Mouse (Mus musculus): Measurements from ENCODE around the gene Nob1. TPM values are rescaled to one million over a fixed set of nuclear protein-coding genes. Genes with fewer than 3 reads are reported as not detected.

Nob1 gene
- total RNA-seq, 2 experiments from 2014 or later = 39.4 to 40.6 TPM

- TF ChIP-seq CTCF (IDR thresholded peaks at IDR 0.05) = no peak
- intact Hi-C loops (cut with DNase I) = no loop called here
- H3K27ac ChIP-seq = no peak overlapping the region
- no peak for DNase-seq (ENCODE audit: extremely low spot score in 1 of 2, low spot score in 2 of 2)
- H3K4me3 ChIP-seq = no peak overlapping the region
Observed at GRCm38 (mm10) chr8:107399495-107399894, 25.4 kb downstream of the Nob1 start.

- intact Hi-C loops (cut with DNase I) = no loop called here
- no peak for TF ChIP-seq CTCF (IDR thresholded peaks at IDR 0.05)
- no peak overlapping the region for H3K27ac ChIP-seq
- no peak for DNase-seq (ENCODE audit: extremely low spot score in 1 of 2, low spot score in 2 of 2)
- H3K4me3 ChIP-seq = no peak overlapping the region
Observed at GRCm38 (mm10) chr8:107397665-107398064, 27.2 kb downstream of the Nob1 start.

GRCm38 (mm10) chr8:107396106-107396670 is 28.7 kb downstream of the Nob1 start:
- intact Hi-C loops (cut with DNase I) = no loop called here
- no peak for TF ChIP-seq CTCF (IDR thresholded peaks at IDR 0.05)
- H3K4me3 ChIP-seq = no peak overlapping the region
- H3K27ac ChIP-seq = no peak overlapping the region
- no peak for DNase-seq (ENCODE audit: extremely low spot score in 1 of 2, low spot score in 2 of 2)

GRCm38 (mm10) chr8:107395397-107395796 is 29.5 kb downstream of the Nob1 start:
- H3K4me3 ChIP-seq = no peak overlapping the region
- intact Hi-C loops (cut with DNase I) = no loop called here
- no peak for TF ChIP-seq CTCF (IDR thresholded peaks at IDR 0.05)
- DNase-seq (ENCODE audit: extremely low spot score in 1 of 2, low spot score in 2 of 2) = no peak
- H3K27ac ChIP-seq = no peak overlapping the region

GRCm38 (mm10) chr8:107391136-107391516 is 33.7 kb downstream of the Nob1 start:
- DNase-seq (ENCODE audit: extremely low spot score in 1 of 2, low spot score in 2 of 2) = no peak
- Histone ChIP-seq H3K27ac (no peak overlapping the region), H3K4me3 (no peak overlapping the region)
- TF ChIP-seq CTCF (IDR thresholded peaks at IDR 0.05) = no peak
- intact Hi-C loops (cut with DNase I) = no loop called here

- no peak for TF ChIP-seq CTCF (IDR thresholded peaks at IDR 0.05)
- intact Hi-C loops (cut with DNase I) = no loop called here
- no peak overlapping the region for H3K4me3 ChIP-seq
- no peak for DNase-seq (ENCODE audit: extremely low spot score in 1 of 2, low spot score in 2 of 2)
- no peak overlapping the region for H3K27ac ChIP-seq
Observed at GRCm38 (mm10) chr8:107390476-107391135, 34.2 kb downstream of the Nob1 start.

- Histone ChIP-seq H3K27ac (no peak overlapping the region), H3K4me3 (no peak overlapping the region)
- no peak for TF ChIP-seq CTCF (IDR thresholded peaks at IDR 0.05)
- no peak for DNase-seq (ENCODE audit: extremely low spot score in 1 of 2, low spot score in 2 of 2)
- intact Hi-C loops (cut with DNase I) = no loop called here
Observed at GRCm38 (mm10) chr8:107389557-107389956, 35.3 kb downstream of the Nob1 start.

- TF ChIP-seq CTCF (IDR thresholded peaks at IDR 0.05) = peak; percentile 50
- no peak for DNase-seq (ENCODE audit: extremely low spot score in 1 of 2, low spot score in 2 of 2)
- intact Hi-C loops (cut with DNase I) = loop anchor here (2.0 kb wide), 1 partner anchor 37 kb away; the partner anchor contains the start of gene Nob1
- Histone ChIP-seq H3K27ac (no peak overlapping the region), H3K4me3 (no peak overlapping the region)
Observed at GRCm38 (mm10) chr8:107387861-107388260, 37.0 kb downstream of the Nob1 start.

GRCm38 (mm10) chr8:107386642-107387041 is 38.2 kb downstream of the Nob1 start:
- intact Hi-C loops (cut with DNase I) = loop anchor here (1.0 to 2.0 kb wide), 2 partner anchors 38 to 189 kb away; partner anchors contain the start of gene Nob1
- TF ChIP-seq CTCF (IDR thresholded peaks at IDR 0.05) = peak; percentile 62
- Histone ChIP-seq H3K27ac (no peak overlapping the region), H3K4me3 (no peak overlapping the region)
- DNase-seq (ENCODE audit: extremely low spot score in 1 of 2, low spot score in 2 of 2) = no peak

- Histone ChIP-seq H3K4me3 (no peak overlapping the region), H3K27ac (no peak overlapping the region)
- intact Hi-C loops (cut with DNase I) = loop anchor here (1.0 to 2.0 kb wide), 2 partner anchors 39 to 189 kb away; partner anchors contain the start of gene Nob1
Observed at GRCm38 (mm10) chr8:107386171-107386570, 38.7 kb downstream of the Nob1 start.

GRCm38 (mm10) chr8:107385063-107385462 is 39.8 kb downstream of the Nob1 start:
- Histone ChIP-seq H3K4me3 (no peak overlapping the region), H3K27ac (no peak overlapping the region)
- DNase-seq (ENCODE audit: extremely low spot score in 1 of 2, low spot score in 2 of 2) = no peak
- intact Hi-C loops (cut with DNase I) = no loop called here
- no peak for TF ChIP-seq CTCF (IDR thresholded peaks at IDR 0.05)

More at GRCm38 (mm10) chr8:107386171-107386570, 38.7 kb downstream of the Nob1 start:
- no peak for DNase-seq (ENCODE audit: extremely low spot score in 1 of 2, low spot score in 2 of 2)
- TF ChIP-seq CTCF (IDR thresholded peaks at IDR 0.05) = no peak

- H3K27ac ChIP-seq = no peak overlapping the region
- no peak for TF ChIP-seq CTCF (IDR thresholded peaks at IDR 0.05)
- DNase-seq (ENCODE audit: extremely low spot score in 1 of 2, low spot score in 2 of 2) = no peak
- intact Hi-C loops (cut with DNase I) = no loop called here
- H3K4me3 ChIP-seq = no peak overlapping the region
Observed at GRCm38 (mm10) chr8:107384651-107385050, 40.2 kb downstream of the Nob1 start.

GRCm38 (mm10) chr8:107382898-107383297 is 42.0 kb downstream of the Nob1 start:
- TF ChIP-seq CTCF (IDR thresholded peaks at IDR 0.05) = no peak
- Histone ChIP-seq H3K4me3 (no peak overlapping the region), H3K27ac (no peak overlapping the region)
- no peak for DNase-seq (ENCODE audit: extremely low spot score in 1 of 2, low spot score in 2 of 2)
- intact Hi-C loops (cut with DNase I) = no loop called here

Data from left cerebral cortex, adult 2 months (tissue).